Mouse (Mus musculus) embryonic fibroblast, embryonic 13.5 days (primary cell): ENCODE measurements around the gene Gm44503.

ENCODE experiments used
- CTCF ChIP-seq: IDR thresholded peaks from 2 replicates; pipeline ENCODE4 v1.5.1; 2011; ENCODE audit warnings: mild to moderate bottlenecking, control low read depth, low read length, moderate library complexity, borderline replicate concordance; ENCODE audit not compliant: insufficient read depth
- POLR2A ChIP-seq: IDR thresholded peaks from 2 replicates; pipeline ENCODE4 v1.6.1; 2011; ENCODE audit warnings: low read depth, mild to moderate bottlenecking, control low read depth, low read length, moderate library complexity

- TF ChIP-seq CTCF (no peak), POLR2A (no peak)
Measured at GRCm38 (mm10) chr9:72961959-72962358, 3.3 kb downstream of the Gm44503 start.
